Mouse (Mus musculus) liver, embryonic 13.5 days (tissue): Measurements from ENCODE around the gene Mllt10. TPM values are rescaled to one million over a fixed set of nuclear protein-coding genes. Genes with fewer than 3 reads are reported as not detected.

Source experiments
- ATAC-seq: fragments of 200-750 bp; cut with Nextera tagmentation; 2 replicates; pipeline ENCODE4 v1.8.0; 2017; ENCODE audit warnings: low read depth, mild to moderate bottlenecking, moderate number of reproducible peaks, moderate library complexity
- DNase-seq: peaks from one replicate; pipeline ENCODE4 v3.0.0; 2022
- H3K27ac ChIP-seq: fragments of 300-500 bp; sonication (generic); 2 replicates; pipeline ENCODE4 v1.5.1; 2015; ENCODE audit warnings: moderate library complexity, mild to moderate bottlenecking, inconsistent platforms
- H3K27me3 ChIP-seq: fragments of 300-500 bp; sonication (generic); 2 replicates; pipeline ENCODE4 v1.6.1; 2015; ENCODE audit warnings: mild to moderate bottlenecking, inconsistent platforms
- H3K36me3 ChIP-seq: fragments of 300-500 bp; sonication (generic); 2 replicates; pipeline ENCODE4 v1.6.1; 2015; ENCODE audit warnings: mild to moderate bottlenecking, inconsistent platforms
- H3K4me1 ChIP-seq: fragments of 300-500 bp; sonication (generic); replicated peaks from 2 replicates; pipeline ENCODE4 v1.6.1; 2015; ENCODE audit warnings: inconsistent platforms
- H3K4me2 ChIP-seq: fragments of 300-500 bp; sonication (generic); 2 replicates; pipeline ENCODE4 v1.6.1; 2015; ENCODE audit warnings: inconsistent platforms, mild to moderate bottlenecking, moderate library complexity
- H3K4me3 ChIP-seq: fragments of 300-500 bp; sonication (generic); replicated peaks from 2 replicates; pipeline ENCODE4 v1.5.1; 2015; ENCODE audit warnings: mild to moderate bottlenecking, inconsistent platforms
- H3K9ac ChIP-seq: fragments of 300-500 bp; sonication (generic); 2 replicates; pipeline ENCODE4 v1.6.1; 2015; ENCODE audit warnings: mild to moderate bottlenecking, inconsistent platforms
- H3K9me3 ChIP-seq: fragments of 300-500 bp; sonication (generic); replicated peaks from 2 replicates; pipeline ENCODE4 v1.6.1; 2016; ENCODE audit warnings: inconsistent platforms
- WGBS: fragments of 180-500 bp; shearing (Covaris S2); methylation state at CpG from one replicate; pipeline ENCODE4 v1.1.7; 2015; ENCODE audit not compliant: insufficient replicate concordance; 5-methylcytosine and 5-hydroxymethylcytosine counted together
- polyA plus RNA-seq: library from polyadenylated mRNA; unstranded; fragments of >200 nt; fragmentation: Nextera tagmentation; extraction: Ambion mirVana; gene quantifications from 2 replicates; pipeline ENCODE4 v1.2.1, GENCODE M21; 2015

Gene Mllt10
- polyA plus RNA-seq, 1 experiment from 2014 or later = 29.1 TPM

- peaks cover 22% of the 10 kb centered on the region for H3K36me3 ChIP-seq
- H3K4me1 ChIP-seq = peaks cover 6% of the 10 kb centered on the region
- H3K4me3 ChIP-seq = no peak overlapping the region
- no peaks in the 10 kb centered on the region for H3K27me3 ChIP-seq
- H3K27ac ChIP-seq = no peak overlapping the region
- H3K9ac ChIP-seq = no peak overlapping the region
- H3K9me3 ChIP-seq = no peaks in the 10 kb centered on the region
- ATAC-seq = no peak
- no peak for DNase-seq
- no peak overlapping the region for H3K4me2 ChIP-seq
Observed at GRCm38 (mm10) chr2:18107561-18107960, 52.5 kb downstream of the Mllt10 start.

- H3K4me1 ChIP-seq = peaks cover 6% of the 10 kb centered on the region
- H3K9ac ChIP-seq = no peak overlapping the region
- H3K27me3 ChIP-seq = no peaks in the 10 kb centered on the region
- 93% methylated on average over 3 of the region's 3 CpGs for whole genome bisulfite sequencing
- no peak overlapping the region for H3K27ac ChIP-seq
- ATAC-seq = no peak
- H3K9me3 ChIP-seq = no peaks in the 10 kb centered on the region
- H3K4me2 ChIP-seq = no peak overlapping the region
- H3K36me3 ChIP-seq = peaks cover 24% of the 10 kb centered on the region
- no peak overlapping the region for H3K4me3 ChIP-seq
- DNase-seq = no peak
Observed at GRCm38 (mm10) chr2:18108214-18108613, 53.2 kb downstream of the Mllt10 start.

- Histone ChIP-seq H3K27me3 (no peaks in the 10 kb centered on the region), H3K4me1 (no peaks in the 10 kb centered on the region), H3K9me3 (no peaks in the 10 kb centered on the region), H3K27ac (no peak overlapping the region), H3K9ac (no peak overlapping the region), H3K36me3 (peaks cover 38% of the 10 kb centered on the region), H3K4me2 (no peak overlapping the region), H3K4me3 (no peak overlapping the region)
- DNase-seq (no peak), ATAC-seq (no peak)
Observed at GRCm38 (mm10) chr2:18111411-18111810, 56.4 kb downstream of the Mllt10 start.

DNA sequence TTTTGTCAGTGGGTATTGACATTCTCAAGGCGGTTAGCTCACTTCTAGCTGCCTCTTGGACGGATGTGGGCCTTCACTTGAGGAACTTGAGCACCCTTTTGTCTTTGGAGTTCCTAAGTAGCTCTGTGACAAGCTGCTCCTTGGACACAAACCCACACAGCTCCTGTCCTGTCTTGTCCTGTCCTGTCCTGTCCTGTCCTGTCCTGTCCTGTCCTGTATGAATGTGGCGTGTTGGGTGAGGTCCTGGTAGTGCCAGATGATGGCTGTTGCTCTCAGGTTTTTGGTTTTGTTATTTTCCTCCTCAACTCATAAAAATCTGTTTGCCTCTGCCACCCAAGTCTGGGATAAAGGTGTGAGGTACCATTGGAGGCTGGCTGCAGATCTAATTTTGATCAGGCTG, 61.4 kb downstream of the Mllt10 start:
- DNase-seq (no peak), ATAC-seq (no peak)
- 68% methylated on average over 3 of the region's 3 CpGs for WGBS
- H3K4me3 ChIP-seq = no peak overlapping the region
- no peak overlapping the region for H3K4me2 ChIP-seq
- H3K36me3 ChIP-seq = peaks cover 36% of the 10 kb centered on the region
- H3K4me1 ChIP-seq = no peaks in the 10 kb centered on the region
- no peaks in the 10 kb centered on the region for H3K9me3 ChIP-seq
- H3K27ac ChIP-seq = no peak overlapping the region
- H3K9ac ChIP-seq = no peak overlapping the region
- no peaks in the 10 kb centered on the region for H3K27me3 ChIP-seq

GRCm38 (mm10) chr2:18138131-18138530, 83.1 kb downstream of the Mllt10 start:
- H3K9ac ChIP-seq = no peak overlapping the region
- H3K36me3 ChIP-seq = peaks cover 44% of the 10 kb centered on the region
- ATAC-seq (no peak), DNase-seq (no peak)
- H3K27ac ChIP-seq = no peak overlapping the region
- no peaks in the 10 kb centered on the region for H3K4me1 ChIP-seq
- no peaks in the 10 kb centered on the region for H3K27me3 ChIP-seq
- 75% methylated on average over 2 of the region's 2 CpGs for WGBS
- H3K4me2 ChIP-seq = no peak overlapping the region
- no peaks in the 10 kb centered on the region for H3K9me3 ChIP-seq
- H3K4me3 ChIP-seq = no peak overlapping the region

DNA sequence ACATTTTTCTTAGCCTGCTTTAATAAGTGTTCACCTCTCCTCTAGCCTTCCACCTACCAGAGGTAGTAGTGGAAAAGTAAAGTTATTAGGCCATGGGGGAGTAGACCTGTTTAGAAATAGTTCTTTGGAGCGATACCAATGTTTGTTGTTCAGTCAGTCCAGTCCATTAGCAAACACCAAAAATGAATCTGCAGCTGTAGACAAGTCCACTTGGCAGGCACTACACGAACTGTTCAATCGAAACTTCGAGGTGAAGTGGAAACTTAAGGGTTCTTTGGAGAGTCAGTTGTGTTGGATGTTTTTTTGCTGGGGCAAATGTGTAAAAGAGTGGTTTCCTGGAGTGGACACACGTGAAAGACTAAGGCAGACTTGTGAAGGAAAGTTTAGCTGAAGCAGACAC, 84.6 kb downstream of the Mllt10 start:
- no peak for DNase-seq
- no peak overlapping the region for H3K9ac ChIP-seq
- no peak overlapping the region for H3K4me2 ChIP-seq
- ATAC-seq = no peak
- H3K36me3 ChIP-seq = peaks cover 44% of the 10 kb centered on the region
- H3K9me3 ChIP-seq = no peaks in the 10 kb centered on the region
- no peak overlapping the region for H3K4me3 ChIP-seq
- H3K4me1 ChIP-seq = no peaks in the 10 kb centered on the region
- no peaks in the 10 kb centered on the region for H3K27me3 ChIP-seq
- no peak overlapping the region for H3K27ac ChIP-seq
- WGBS = 93% methylated on average over 5 of the region's 5 CpGs

GRCm38 (mm10) chr2:18156131-18156530, 101.1 kb downstream of the Mllt10 start:
- H3K4me2 ChIP-seq = no peak overlapping the region
- DNase-seq = no peak
- no peaks in the 10 kb centered on the region for H3K9me3 ChIP-seq
- no peak overlapping the region for H3K27ac ChIP-seq
- peaks cover 48% of the 10 kb centered on the region for H3K36me3 ChIP-seq
- ATAC-seq = no peak
- no peaks in the 10 kb centered on the region for H3K4me1 ChIP-seq
- WGBS = 86% methylated on average over 3 of the region's 3 CpGs
- no peak overlapping the region for H3K9ac ChIP-seq
- no peaks in the 10 kb centered on the region for H3K27me3 ChIP-seq
- no peak overlapping the region for H3K4me3 ChIP-seq

- Histone ChIP-seq H3K4me3 (no peak overlapping the region), H3K27ac (no peak overlapping the region), H3K9ac (no peak overlapping the region), H3K36me3 (peaks cover 42% of the 10 kb centered on the region), H3K27me3 (no peaks in the 10 kb centered on the region), H3K9me3 (no peaks in the 10 kb centered on the region), H3K4me1 (no peaks in the 10 kb centered on the region), H3K4me2 (no peak overlapping the region)
- 86% methylated on average over 3 of the region's 3 CpGs for WGBS
- DNase-seq (no peak), ATAC-seq (no peak)
Observed at GRCm38 (mm10) chr2:18159426-18159825, 104.4 kb downstream of the Mllt10 start.

DNA sequence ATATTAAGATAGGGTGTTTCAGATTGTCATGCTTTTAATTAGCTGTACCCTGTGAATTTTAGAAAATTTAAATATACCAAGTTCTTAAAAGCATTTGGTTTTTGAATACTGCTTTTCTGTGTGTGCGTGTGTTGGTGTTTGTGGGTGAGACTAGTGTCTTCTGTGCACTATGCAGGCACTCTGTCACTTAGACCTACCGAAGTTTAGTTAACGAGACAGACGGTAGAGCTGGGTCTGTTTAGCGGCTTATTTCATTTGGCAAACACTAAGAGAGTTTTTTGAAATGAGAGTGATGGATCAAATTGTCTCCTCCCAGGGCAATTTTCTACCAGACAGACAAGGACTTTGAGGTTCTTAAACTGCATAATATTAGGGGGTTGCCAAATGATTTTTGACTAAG, 106.0 kb downstream of the Mllt10 start:
- no peak for DNase-seq
- WGBS = 90% methylated on average over 5 of the region's 5 CpGs
- Histone ChIP-seq H3K36me3 (peaks cover 33% of the 10 kb centered on the region), H3K9me3 (no peaks in the 10 kb centered on the region), H3K4me3 (no peak overlapping the region), H3K4me2 (no peak overlapping the region), H3K27ac (no peak overlapping the region), H3K4me1 (no peaks in the 10 kb centered on the region), H3K27me3 (no peaks in the 10 kb centered on the region), H3K9ac (no peak overlapping the region)
- no peak for ATAC-seq

- WGBS = 87% methylated on average over 2 of the region's 2 CpGs
- no peak overlapping the region for H3K27ac ChIP-seq
Observed at GRCm38 (mm10) chr2:18165511-18165910, 110.5 kb downstream of the Mllt10 start.

DNA sequence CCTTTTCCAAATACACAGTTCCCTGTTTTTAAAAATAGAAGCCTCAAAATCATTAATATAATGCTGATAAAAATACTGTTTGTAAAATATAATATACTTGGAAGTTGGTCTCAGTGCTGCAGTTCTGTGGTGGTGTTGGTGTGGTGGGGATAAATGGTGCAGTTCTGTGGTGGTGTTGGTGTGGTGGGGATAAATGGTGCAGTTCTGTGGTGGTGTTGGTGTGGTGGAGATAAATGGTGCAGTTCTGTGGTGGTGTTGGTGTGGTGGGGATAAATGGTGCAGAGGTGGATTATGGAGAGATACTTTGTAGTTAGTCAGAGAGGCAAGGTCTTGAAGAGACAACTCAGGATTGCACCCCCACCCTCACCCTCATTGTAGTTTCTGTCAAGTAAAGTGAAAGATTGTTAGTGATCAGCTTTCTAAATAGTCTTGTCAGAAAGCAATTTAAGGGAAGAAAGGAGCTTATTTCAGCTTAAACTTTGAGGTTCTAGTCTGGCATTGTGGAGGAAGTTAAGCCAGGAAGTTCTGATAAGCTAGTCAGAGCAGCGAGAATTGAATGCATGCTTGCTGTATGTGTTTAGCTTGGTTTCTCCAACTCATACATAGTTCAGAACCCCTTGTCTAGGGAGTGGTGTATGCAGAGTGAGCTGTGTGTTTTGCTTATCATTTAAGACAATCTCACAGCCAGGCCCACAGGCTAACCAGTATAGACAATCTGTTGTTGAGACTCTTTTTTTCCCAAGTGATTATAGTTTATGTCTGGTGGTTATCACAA, 114.3 kb downstream of the Mllt10 start:
- Histone ChIP-seq H3K27me3 (no peaks in the 10 kb centered on the region), H3K4me3 (no peak overlapping the region), H3K27ac (no peak overlapping the region), H3K4me2 (no peak overlapping the region), H3K9ac (no peak overlapping the region), H3K4me1 (peaks cover 6% of the 10 kb centered on the region), H3K36me3 (peaks cover 31% of the 10 kb centered on the region), H3K9me3 (no peaks in the 10 kb centered on the region)
- WGBS = 18% methylated on average over 1 of the region's 1 CpGs
- DNase-seq = no peak
- ATAC-seq = no peak

More at GRCm38 (mm10) chr2:18165511-18165910, 110.5 kb downstream of the Mllt10 start:
- H3K4me2 ChIP-seq = no peak overlapping the region
- peaks cover 28% of the 10 kb centered on the region for H3K36me3 ChIP-seq
- ATAC-seq (no peak), DNase-seq (no peak)
- no peak overlapping the region for H3K9ac ChIP-seq
- no peaks in the 10 kb centered on the region for H3K27me3 ChIP-seq
- peaks cover 6% of the 10 kb centered on the region for H3K4me1 ChIP-seq
- H3K9me3 ChIP-seq = no peaks in the 10 kb centered on the region
- H3K4me3 ChIP-seq = no peak overlapping the region

- Histone ChIP-seq H3K27ac (no peak overlapping the region), H3K27me3 (no peaks in the 10 kb centered on the region), H3K36me3 (peaks cover 58% of the 10 kb centered on the region), H3K4me1 (no peaks in the 10 kb centered on the region), H3K9me3 (no peaks in the 10 kb centered on the region), H3K9ac (no peak overlapping the region), H3K4me2 (no peak overlapping the region), H3K4me3 (no peak overlapping the region)
- DNase-seq (no peak), ATAC-seq (no peak)
- 63% methylated on average over 1 of the region's 1 CpGs for WGBS
Observed at GRCm38 (mm10) chr2:18175234-18175633, 120.2 kb downstream of the Mllt10 start.
